Mouse (Mus musculus) embryonic facial prominence, embryonic 15.5 days (tissue): ENCODE measurements around the gene Gpc5. TPM values are rescaled to one million over a fixed set of nuclear protein-coding genes. Genes with fewer than 3 reads are reported as not detected.

Source experiments
- ATAC-seq: fragments of 200-750 bp; cut with Nextera tagmentation; 2 replicates; pipeline ENCODE4 v1.8.0; 2017; ENCODE audit warnings: low read depth, moderate TSS enrichment; ENCODE audit not compliant: insufficient number of reproducible peaks, low FRiP score, low TSS enrichment
- H3K27ac ChIP-seq: fragments of 300-500 bp; sonication (generic); replicated peaks from 2 replicates; pipeline ENCODE4 v1.5.1; 2015; ENCODE audit warnings: mild to moderate bottlenecking, inconsistent platforms
- H3K27me3 ChIP-seq: fragments of 300-500 bp; sonication (generic); 2 replicates; pipeline ENCODE4 v1.6.1; 2015; ENCODE audit warnings: inconsistent platforms
- H3K36me3 ChIP-seq: fragments of 300-500 bp; sonication (generic); 2 replicates; pipeline ENCODE4 v1.6.1; 2015; ENCODE audit warnings: mild to moderate bottlenecking, inconsistent platforms
- H3K4me1 ChIP-seq: fragments of 300-500 bp; sonication (generic); 2 replicates; pipeline ENCODE4 v1.6.1; 2015; ENCODE audit warnings: inconsistent platforms
- H3K4me2 ChIP-seq: fragments of 300-500 bp; sonication (generic); replicated peaks from 2 replicates; pipeline ENCODE4 v1.6.1; 2015; ENCODE audit warnings: mild to moderate bottlenecking, inconsistent platforms
- H3K4me3 ChIP-seq: fragments of 300-500 bp; sonication (generic); replicated peaks from 2 replicates; pipeline ENCODE4 v1.5.1; 2015; ENCODE audit warnings: mild to moderate bottlenecking, inconsistent platforms
- H3K9ac ChIP-seq: fragments of 300-500 bp; sonication (generic); 2 replicates; pipeline ENCODE4 v1.6.1; 2015; ENCODE audit warnings: inconsistent platforms
- H3K9me3 ChIP-seq: fragments of 300-500 bp; sonication (generic); replicated peaks from 2 replicates; pipeline ENCODE4 v1.6.1; 2016; ENCODE audit warnings: inconsistent platforms
- WGBS: fragments of 180-500 bp; shearing (Covaris S2); methylation state at CpG from one replicate; pipeline ENCODE4 v1.1.7; 2015; 5-methylcytosine and 5-hydroxymethylcytosine counted together
- polyA plus RNA-seq: library from polyadenylated mRNA; unstranded; fragments of >200 nt; fragmentation: Nextera tagmentation; extraction: Ambion mirVana; gene quantifications from 2 replicates; pipeline ENCODE4 v1.2.1, GENCODE M21; 2015

The Gpc5 gene
- polyA plus RNA-seq, 1 experiment from 2014 or later, result 0.60 TPM

GRCm38 (mm10) chr14:115979233-115979632, 887.2 kb downstream of the Gpc5 start:
- 86% methylated on average over 2 of the region's 2 CpGs for WGBS
- H3K36me3 ChIP-seq, result no peaks in the 10 kb centered on the region
- H3K4me1 ChIP-seq, result no peaks in the 10 kb centered on the region
- H3K9me3 ChIP-seq, result no peaks in the 10 kb centered on the region
- no peak overlapping the region for H3K4me2 ChIP-seq
- H3K9ac ChIP-seq, result no peak overlapping the region
- H3K4me3 ChIP-seq, result no peak overlapping the region
- no peak overlapping the region for H3K27ac ChIP-seq
- ATAC-seq, result no peak
- no peaks in the 10 kb centered on the region for H3K27me3 ChIP-seq

GRCm38 (mm10) chr14:115990764-115991163, 898.7 kb downstream of the Gpc5 start:
- H3K9me3 ChIP-seq, result no peaks in the 10 kb centered on the region
- H3K27ac ChIP-seq, result no peak overlapping the region
- H3K9ac ChIP-seq, result no peak overlapping the region
- H3K4me3 ChIP-seq, result no peak overlapping the region
- no peak overlapping the region for H3K4me2 ChIP-seq
- WGBS, result 69% methylated on average over 2 of the region's 2 CpGs
- no peak for ATAC-seq
- no peaks in the 10 kb centered on the region for H3K27me3 ChIP-seq
- H3K4me1 ChIP-seq, result no peaks in the 10 kb centered on the region
- H3K36me3 ChIP-seq, result no peaks in the 10 kb centered on the region

- H3K4me3 ChIP-seq, result no peak overlapping the region
- no peaks in the 10 kb centered on the region for H3K36me3 ChIP-seq
- H3K9me3 ChIP-seq, result no peaks in the 10 kb centered on the region
- ATAC-seq, result no peak
- H3K4me2 ChIP-seq, result no peak overlapping the region
- H3K27me3 ChIP-seq, result no peaks in the 10 kb centered on the region
- no peaks in the 10 kb centered on the region for H3K4me1 ChIP-seq
- WGBS, result 24% methylated on average over 5 of the region's 5 CpGs
- H3K27ac ChIP-seq, result no peak overlapping the region
- H3K9ac ChIP-seq, result no peak overlapping the region
Observed at GRCm38 (mm10) chr14:115993520-115994106, 901.6 kb downstream of the Gpc5 start.

- Histone ChIP-seq H3K4me1 (no peaks in the 10 kb centered on the region), H3K27me3 (no peaks in the 10 kb centered on the region), H3K9ac (no peak overlapping the region), H3K4me3 (no peak overlapping the region), H3K9me3 (no peaks in the 10 kb centered on the region), H3K4me2 (no peak overlapping the region), H3K36me3 (no peaks in the 10 kb centered on the region), H3K27ac (no peak overlapping the region)
- 40% methylated on average over 4 of the region's 4 CpGs for WGBS
- no peak for ATAC-seq
Observed at GRCm38 (mm10) chr14:115998931-115999330, 906.9 kb downstream of the Gpc5 start.

- Histone ChIP-seq H3K9ac (no peak overlapping the region), H3K4me3 (no peak overlapping the region), H3K4me1 (no peaks in the 10 kb centered on the region), H3K9me3 (no peaks in the 10 kb centered on the region), H3K27me3 (no peaks in the 10 kb centered on the region), H3K36me3 (no peaks in the 10 kb centered on the region), H3K4me2 (no peak overlapping the region), H3K27ac (no peak overlapping the region)
- ATAC-seq, result no peak
- WGBS, result 72% methylated on average over 4 of the region's 4 CpGs
Observed at GRCm38 (mm10) chr14:116087010-116087409, 995.0 kb downstream of the Gpc5 start.

GRCm38 (mm10) chr14:116127943-116128342, 1035.9 kb downstream of the Gpc5 start:
- Histone ChIP-seq H3K27ac (no peak overlapping the region), H3K4me2 (no peak overlapping the region), H3K4me1 (no peaks in the 10 kb centered on the region), H3K9me3 (no peaks in the 10 kb centered on the region), H3K36me3 (no peaks in the 10 kb centered on the region), H3K4me3 (no peak overlapping the region), H3K9ac (no peak overlapping the region), H3K27me3 (no peaks in the 10 kb centered on the region)
- ATAC-seq, result no peak
- 79% methylated on average over 1 of the region's 1 CpGs for WGBS

- H3K27me3 ChIP-seq, result no peaks in the 10 kb centered on the region
- H3K9me3 ChIP-seq, result no peaks in the 10 kb centered on the region
- no peak overlapping the region for H3K4me2 ChIP-seq
- H3K4me1 ChIP-seq, result no peaks in the 10 kb centered on the region
- 57% methylated on average over 5 of the region's 5 CpGs for WGBS
- H3K9ac ChIP-seq, result no peak overlapping the region
- H3K36me3 ChIP-seq, result no peaks in the 10 kb centered on the region
- no peak overlapping the region for H3K27ac ChIP-seq
- no peak for ATAC-seq
- no peak overlapping the region for H3K4me3 ChIP-seq
Observed at GRCm38 (mm10) chr14:116137330-116137729, 1045.3 kb downstream of the Gpc5 start.

GRCm38 (mm10) chr14:116137772-116138171, 1045.8 kb downstream of the Gpc5 start:
- Histone ChIP-seq H3K4me2 (no peak overlapping the region), H3K4me1 (no peaks in the 10 kb centered on the region), H3K9me3 (no peaks in the 10 kb centered on the region), H3K27ac (no peak overlapping the region), H3K9ac (no peak overlapping the region), H3K36me3 (no peaks in the 10 kb centered on the region), H3K27me3 (no peaks in the 10 kb centered on the region), H3K4me3 (no peak overlapping the region)
- no peak for ATAC-seq
- WGBS, result 80% methylated on average over 1 of the region's 1 CpGs

GRCm38 (mm10) chr14:116162586-116162985, 1070.6 kb downstream of the Gpc5 start:
- WGBS, result 67% methylated on average over 2 of the region's 2 CpGs
- H3K9me3 ChIP-seq, result no peaks in the 10 kb centered on the region
- no peak overlapping the region for H3K4me2 ChIP-seq
- H3K4me3 ChIP-seq, result no peak overlapping the region
- no peak overlapping the region for H3K9ac ChIP-seq
- H3K4me1 ChIP-seq, result no peaks in the 10 kb centered on the region
- no peaks in the 10 kb centered on the region for H3K27me3 ChIP-seq
- ATAC-seq, result no peak
- H3K27ac ChIP-seq, result no peak overlapping the region
- no peaks in the 10 kb centered on the region for H3K36me3 ChIP-seq

GRCm38 (mm10) chr14:116167401-116167800, 1075.4 kb downstream of the Gpc5 start:
- Histone ChIP-seq H3K36me3 (no peaks in the 10 kb centered on the region), H3K27ac (no peak overlapping the region), H3K4me3 (no peak overlapping the region), H3K4me2 (no peak overlapping the region), H3K9me3 (no peaks in the 10 kb centered on the region), H3K9ac (no peak overlapping the region), H3K4me1 (no peaks in the 10 kb centered on the region), H3K27me3 (no peaks in the 10 kb centered on the region)
- ATAC-seq, result no peak

- Histone ChIP-seq H3K9me3 (no peaks in the 10 kb centered on the region), H3K27ac (no peak overlapping the region), H3K4me2 (no peak overlapping the region), H3K36me3 (no peaks in the 10 kb centered on the region), H3K4me1 (no peaks in the 10 kb centered on the region), H3K9ac (no peak overlapping the region), H3K27me3 (no peaks in the 10 kb centered on the region), H3K4me3 (no peak overlapping the region)
- 49% methylated on average over 5 of the region's 5 CpGs for WGBS
- ATAC-seq, result no peak
Observed at GRCm38 (mm10) chr14:116169129-116169528, 1077.1 kb downstream of the Gpc5 start.

- WGBS, result 88% methylated on average over 4 of the region's 4 CpGs
- H3K27me3 ChIP-seq, result no peaks in the 10 kb centered on the region
Observed at GRCm38 (mm10) chr14:116186981-116187380, 1095.0 kb downstream of the Gpc5 start.

More at GRCm38 (mm10) chr14:116186981-116187380, 1095.0 kb downstream of the Gpc5 start:
- H3K27ac ChIP-seq, result no peak overlapping the region
- H3K36me3 ChIP-seq, result no peaks in the 10 kb centered on the region
- no peaks in the 10 kb centered on the region for H3K9me3 ChIP-seq
- no peak overlapping the region for H3K4me3 ChIP-seq
- ATAC-seq, result no peak
- H3K4me2 ChIP-seq, result no peak overlapping the region
- H3K4me1 ChIP-seq, result no peaks in the 10 kb centered on the region
- no peak overlapping the region for H3K9ac ChIP-seq
